Mouse (Mus musculus): ENCODE data around the gene Ttpal.
"Not testable (repeated sequence)": the region's sequence is repeated elsewhere in the genome, so short reads cannot be mapped to it uniquely, and the experiment has no call there.

The Ttpal gene

GRCm38 (mm10) chr2:163593636-163594282 lies 8.4 kb upstream of the Ttpal start:
- DNase-seq: no peak

GRCm38 (mm10) chr2:163595119-163595518 lies 7.0 kb upstream of the Ttpal start:
- DNase-seq: no peak

GRCm38 (mm10) chr2:163596057-163596872 lies 5.8 kb upstream of the Ttpal start:
- DNase-seq: no peak

- no peak for DNase-seq
These were observed 5.3 kb upstream of the Ttpal start for GRCm38 (mm10) chr2:163596873-163597155.

- peak; percentile 42 to 52 for DNase-seq
These were observed 4.5 kb upstream of the Ttpal start for GRCm38 (mm10) chr2:163597661-163598060.

GRCm38 (mm10) chr2:163599226-163599625 lies 2.9 kb upstream of the Ttpal start:
- peak in 1 of 2 experiments; percentile 34 for DNase-seq

GRCm38 (mm10) chr2:163601066-163601465 lies 1.0 kb upstream of the Ttpal start:
- no peak for DNase-seq

- no peak for DNase-seq
These were observed 408 bp upstream of the Ttpal start for GRCm38 (mm10) chr2:163601712-163602100.

- no peak for DNase-seq
These were observed 4.0 kb downstream of the Ttpal start for GRCm38 (mm10) chr2:163606161-163606560.

GRCm38 (mm10) chr2:163608008-163608407 lies 5.9 kb downstream of the Ttpal start:
- DNase-seq: no peak

- DNase-seq: no peak
These were observed 7.3 kb downstream of the Ttpal start for GRCm38 (mm10) chr2:163609281-163609975.

GRCm38 (mm10) chr2:163611176-163611575 lies 9.1 kb downstream of the Ttpal start:
- DNase-seq: no peak

- DNase-seq: no peak
These were observed 11.1 kb downstream of the Ttpal start for GRCm38 (mm10) chr2:163613206-163613605.

- DNase-seq: no peak
These were observed 11.9 kb downstream of the Ttpal start for GRCm38 (mm10) chr2:163613990-163614389.

GRCm38 (mm10) chr2:163615401-163615800 lies 13.3 kb downstream of the Ttpal start:
- DNase-seq: no peak

- DNase-seq: no peak
These were observed 14.0 kb downstream of the Ttpal start for GRCm38 (mm10) chr2:163615906-163616651.

GRCm38 (mm10) chr2:163616652-163617227 lies 14.6 kb downstream of the Ttpal start:
- DNase-seq: no peak

GRCm38 (mm10) chr2:163617232-163617863 lies 15.2 kb downstream of the Ttpal start:
- no peak for DNase-seq

GRCm38 (mm10) chr2:163617874-163618273 lies 15.8 kb downstream of the Ttpal start:
- DNase-seq: no peak

- no peak for DNase-seq
These were observed 18.3 kb downstream of the Ttpal start for GRCm38 (mm10) chr2:163620451-163620850.

- not testable (repeated sequence) for DNase-seq
These were observed 19.3 kb downstream of the Ttpal start for GRCm38 (mm10) chr2:163621401-163621800.

GRCm38 (mm10) chr2:163631223-163631622 lies 29.1 kb downstream of the Ttpal start:
- no peak for DNase-seq
